Mouse (Mus musculus): ENCODE results near the gene Tbccd1.

Tbccd1 gene

GRCm38 (mm10) chr16:22857431-22858113 lies at the start of gene Tbccd1, which contains the start of gene Dnajb11:
Tbccd1 (minus strand) TSS chr16:22857669.
Dnajb11 (plus strand) TSS chr16:22857845.
- WGBS, result under 1% methylated on average over 62 of the region's 62 CpGs

- 93% methylated on average over 3 of the region's 3 CpGs for WGBS
These were observed 43.9 kb upstream of the Tbccd1 start for GRCm38 (mm10) chr16:22901326-22901725.

GRCm38 (mm10) chr16:22899866-22900570 lies 42.5 kb upstream of the Tbccd1 start:
- 93% methylated on average over 10 of the region's 10 CpGs for WGBS

- WGBS, result 53% methylated on average over 5 of the region's 5 CpGs
These were observed 41.9 kb upstream of the Tbccd1 start for GRCm38 (mm10) chr16:22899346-22899745.

- WGBS, result 77% methylated on average over 2 of the region's 2 CpGs
These were observed 39.1 kb upstream of the Tbccd1 start for GRCm38 (mm10) chr16:22896618-22897017.

GRCm38 (mm10) chr16:22894095-22894494 lies 36.6 kb upstream of the Tbccd1 start:
- 80% methylated on average over 8 of the region's 8 CpGs for WGBS

GRCm38 (mm10) chr16:22891733-22892154 lies 34.3 kb upstream of the Tbccd1 start:
- WGBS, result 94% methylated on average over 8 of the region's 8 CpGs

GRCm38 (mm10) chr16:22890683-22891510 lies 33.4 kb upstream of the Tbccd1 start, which contains the start of gene Ahsg:
Ahsg (plus strand) TSS chr16:22891277.
- WGBS, result 71% methylated on average over 11 of the region's 11 CpGs

GRCm38 (mm10) chr16:22889716-22890115 lies 32.2 kb upstream of the Tbccd1 start:
- 91% methylated on average over 8 of the region's 8 CpGs for WGBS

GRCm38 (mm10) chr16:22888835-22889234 lies 31.4 kb upstream of the Tbccd1 start:
- 79% methylated on average over 4 of the region's 4 CpGs for WGBS

GRCm38 (mm10) chr16:22886726-22887125 lies 29.3 kb upstream of the Tbccd1 start:
- WGBS, result 81% methylated on average over 3 of the region's 3 CpGs

- 55% methylated on average over 4 of the region's 4 CpGs for WGBS
These were observed 27.9 kb upstream of the Tbccd1 start for GRCm38 (mm10) chr16:22885356-22885755.

- WGBS, result 76% methylated on average over 5 of the region's 5 CpGs
These were observed 26.0 kb upstream of the Tbccd1 start for GRCm38 (mm10) chr16:22883441-22883840.

- WGBS, result 75% methylated on average over 4 of the region's 4 CpGs
These were observed 24.0 kb upstream of the Tbccd1 start for GRCm38 (mm10) chr16:22881487-22881886.

GRCm38 (mm10) chr16:22880900-22881299 lies 23.4 kb upstream of the Tbccd1 start:
- 45% methylated on average over 6 of the region's 6 CpGs for WGBS

GRCm38 (mm10) chr16:22879945-22880595 lies 22.6 kb upstream of the Tbccd1 start:
- WGBS, result 63% methylated on average over 7 of the region's 7 CpGs

GRCm38 (mm10) chr16:22878716-22879115 lies 21.2 kb upstream of the Tbccd1 start:
- 85% methylated on average over 7 of the region's 7 CpGs for WGBS

- WGBS, result 34% methylated on average over 11 of the region's 11 CpGs
These were observed 20.4 kb upstream of the Tbccd1 start for GRCm38 (mm10) chr16:22877660-22878390.

GRCm38 (mm10) chr16:22876218-22877043 lies 19.0 kb upstream of the Tbccd1 start:
- WGBS, result 50% methylated on average over 9 of the region's 9 CpGs

- 70% methylated on average over 4 of the region's 4 CpGs for WGBS
These were observed 15.9 kb upstream of the Tbccd1 start for GRCm38 (mm10) chr16:22873369-22873768.
